Mouse (Mus musculus) embryo, embryonic 10.5 days (tissue): Measurements from ENCODE around the gene Hip1.
A peak's percentile ranks its signal among the peaks of the same experiment; 100 is the strongest.
"Not testable (repeated sequence)": the region's sequence is repeated elsewhere in the genome, so short reads cannot be mapped to it uniquely, and the experiment has no call there.

Source experiments
- DNase-seq: peaks from one replicate; pipeline ENCODE4 v3.0.0-alpha.2; 2015; ENCODE audit warnings: low spot score

Hip1 gene

GRCm38 (mm10) chr5:135492126-135492525, 52.8 kb downstream of the Hip1 start:
- DNase-seq = no peak

- DNase-seq = no peak
Measured at GRCm38 (mm10) chr5:135489695-135490294, 55.1 kb downstream of the Hip1 start.

GRCm38 (mm10) chr5:135488881-135489694, 55.8 kb downstream of the Hip1 start:
- peak; percentile 88 for DNase-seq

- DNase-seq = peak; percentile 53
Measured at GRCm38 (mm10) chr5:135488222-135488880, 56.6 kb downstream of the Hip1 start.

- DNase-seq = no peak
Measured at GRCm38 (mm10) chr5:135485289-135485688, 59.6 kb downstream of the Hip1 start.

- DNase-seq = not testable (repeated sequence)
Measured at GRCm38 (mm10) chr5:135483865-135484264, 61.1 kb downstream of the Hip1 start.

GRCm38 (mm10) chr5:135478877-135479600, 65.9 kb downstream of the Hip1 start:
- DNase-seq = no peak

GRCm38 (mm10) chr5:135476199-135476598, 68.7 kb downstream of the Hip1 start:
- no peak for DNase-seq

- no peak for DNase-seq
Measured at GRCm38 (mm10) chr5:135472405-135472804, 72.5 kb downstream of the Hip1 start.

- DNase-seq = no peak
Measured at GRCm38 (mm10) chr5:135471747-135472146, 73.2 kb downstream of the Hip1 start.

- DNase-seq = no peak
Measured at GRCm38 (mm10) chr5:135468280-135468679, 76.6 kb downstream of the Hip1 start.

- peak; percentile 32 for DNase-seq
Measured at GRCm38 (mm10) chr5:135465833-135466291, 79.1 kb downstream of the Hip1 start.

- DNase-seq = no peak
Measured at GRCm38 (mm10) chr5:135463380-135463779, 81.5 kb downstream of the Hip1 start.

GRCm38 (mm10) chr5:135460833-135461173, 84.1 kb downstream of the Hip1 start:
- DNase-seq = no peak

GRCm38 (mm10) chr5:135460152-135460832, 84.6 kb downstream of the Hip1 start:
- DNase-seq = peak; percentile 29

GRCm38 (mm10) chr5:135459486-135459885, 85.4 kb downstream of the Hip1 start:
- DNase-seq = peak; percentile 17

GRCm38 (mm10) chr5:135457961-135458360, 87.0 kb downstream of the Hip1 start:
- DNase-seq = no peak

GRCm38 (mm10) chr5:135456515-135456914, 88.4 kb downstream of the Hip1 start:
- DNase-seq = no peak

GRCm38 (mm10) chr5:135454256-135454655, 90.7 kb downstream of the Hip1 start:
- DNase-seq = no peak

- not testable (repeated sequence) for DNase-seq
Measured at GRCm38 (mm10) chr5:135451559-135451958, 93.4 kb downstream of the Hip1 start.

- DNase-seq = no peak
Measured at GRCm38 (mm10) chr5:135451100-135451499, 93.8 kb downstream of the Hip1 start.

- no peak for DNase-seq
Measured at GRCm38 (mm10) chr5:135445755-135446154, 99.2 kb downstream of the Hip1 start.
